Mouse (Mus musculus): Measurements from ENCODE around the gene Fbxl16. TPM values are rescaled to one million over a fixed set of nuclear protein-coding genes. Genes with fewer than 3 reads are reported as not detected.
A peak's percentile ranks its signal among the peaks of the same experiment; 100 is the strongest.

The Fbxl16 gene
- polyA plus RNA-seq, 1 experiment: 1.4 TPM

GRCm38 (mm10) chr17:25839455-25840235 is 30.8 kb downstream of the Fbxl16 start:
- no peak for DNase-seq (ENCODE audit: low read depth in 1 of 2, low spot score in 2 of 2)
- Histone ChIP-seq H3K27ac (ENCODE audit: insufficient read depth, low read length) (no peak overlapping the region), H3K36me3 (ENCODE audit: control insufficient read depth, insufficient read depth, low read length) (peaks cover 30% of the 10 kb centered on the region)

GRCm38 (mm10) chr17:25840519-25840918 is 31.6 kb downstream of the Fbxl16 start:
- TF ChIP-seq POLR2A (IDR thresholded peaks at IDR 0.05; ENCODE audit: low read depth, low read length) (no peak), CTCF (IDR thresholded peaks at IDR 0.05; ENCODE audit: extremely low read depth, insufficient read depth, insufficient read length, insufficient replicate concordance) (no peak)
- Histone ChIP-seq H3K27me3 (ENCODE audit: control insufficient read depth, insufficient read depth, low read length) (no peaks in the 10 kb centered on the region), H3K4me1 (ENCODE audit: control insufficient read depth, insufficient read depth, insufficient read length) (peaks cover 19% of the 10 kb centered on the region), H3K4me3 (ENCODE audit: extremely low read depth, insufficient read depth, insufficient read length) (no peak overlapping the region), H3K36me3 (ENCODE audit: control insufficient read depth, insufficient read depth, low read length) (peaks cover 30% of the 10 kb centered on the region), H3K27ac (ENCODE audit: insufficient read depth, low read length) (no peak overlapping the region)
- WGBS: 95% methylated on average over 6 of the region's 6 CpGs
- DNase-seq (ENCODE audit: low read depth in 1 of 2, low spot score in 2 of 2): no peak

More at GRCm38 (mm10) chr17:25839455-25840235, 30.8 kb downstream of the Fbxl16 start:
- peaks cover 13% of the 10 kb centered on the region for H3K4me1 ChIP-seq (ENCODE audit: control insufficient read depth, insufficient read depth, insufficient read length)
- H3K27me3 ChIP-seq (ENCODE audit: control insufficient read depth, insufficient read depth, low read length): no peaks in the 10 kb centered on the region
- H3K4me3 ChIP-seq (ENCODE audit: extremely low read depth, insufficient read depth, insufficient read length): no peak overlapping the region
- 93% methylated on average over 14 of the region's 14 CpGs for WGBS
- TF ChIP-seq CTCF (IDR thresholded peaks at IDR 0.05; ENCODE audit: extremely low read depth, insufficient read depth, insufficient read length, insufficient replicate concordance): no peak
- no peak for TF ChIP-seq POLR2A (IDR thresholded peaks at IDR 0.05; ENCODE audit: low read depth, low read length)

GRCm38 (mm10) chr17:25841117-25841880 is 32.4 kb downstream of the Fbxl16 start, which contains the start of gene Gm20683:
Gene Gm20683 (minus strand): TSS chr17:25841763.
- Histone ChIP-seq H3K4me3 (ENCODE audit: extremely low read depth, insufficient read depth, insufficient read length) (no peak within 1 kb of the TSS), H3K27ac (ENCODE audit: insufficient read depth, low read length) (no peak within 1 kb of the TSS), H3K36me3 (ENCODE audit: control insufficient read depth, insufficient read depth, low read length) (peaks cover 30% of the 10 kb centered on the region), H3K27me3 (ENCODE audit: control insufficient read depth, insufficient read depth, low read length) (no peaks in the 10 kb centered on the region), H3K4me1 (ENCODE audit: control insufficient read depth, insufficient read depth, insufficient read length) (peaks cover 19% of the 10 kb centered on the region)
- TF ChIP-seq CTCF (IDR thresholded peaks at IDR 0.05; ENCODE audit: extremely low read depth, insufficient read depth, insufficient read length, insufficient replicate concordance): no peak
- TF ChIP-seq POLR2A (IDR thresholded peaks at IDR 0.05; ENCODE audit: low read depth, low read length): no peak
- no peak for DNase-seq (ENCODE audit: low read depth in 1 of 2, low spot score in 2 of 2)
- 97% methylated on average over 22 of the region's 22 CpGs for WGBS

GRCm38 (mm10) chr17:25842509-25842908 is 33.6 kb downstream of the Fbxl16 start:
- DNase-seq (ENCODE audit: low read depth in 1 of 2, low spot score in 2 of 2): no peak
- H3K27me3 ChIP-seq (ENCODE audit: control insufficient read depth, insufficient read depth, low read length): no peaks in the 10 kb centered on the region
- H3K4me3 ChIP-seq (ENCODE audit: extremely low read depth, insufficient read depth, insufficient read length): no peak overlapping the region
- H3K4me1 ChIP-seq (ENCODE audit: control insufficient read depth, insufficient read depth, insufficient read length): peaks cover 15% of the 10 kb centered on the region
- H3K27ac ChIP-seq (ENCODE audit: insufficient read depth, low read length): no peak overlapping the region
- TF ChIP-seq CTCF (IDR thresholded peaks at IDR 0.05; ENCODE audit: extremely low read depth, insufficient read depth, insufficient read length, insufficient replicate concordance): no peak
- TF ChIP-seq POLR2A (IDR thresholded peaks at IDR 0.05; ENCODE audit: low read depth, low read length): no peak
- H3K36me3 ChIP-seq (ENCODE audit: control insufficient read depth, insufficient read depth, low read length): peaks cover 30% of the 10 kb centered on the region
- WGBS: 90% methylated on average over 3 of the region's 3 CpGs

- peaks cover 15% of the 10 kb centered on the region for H3K4me1 ChIP-seq (ENCODE audit: control insufficient read depth, insufficient read depth, insufficient read length)
- DNase-seq (ENCODE audit: low read depth in 1 of 2, low spot score in 2 of 2): no peak
- 91% methylated on average over 4 of the region's 4 CpGs for WGBS
- no peaks in the 10 kb centered on the region for H3K27me3 ChIP-seq (ENCODE audit: control insufficient read depth, insufficient read depth, low read length)
- H3K36me3 ChIP-seq (ENCODE audit: control insufficient read depth, insufficient read depth, low read length): peaks cover 30% of the 10 kb centered on the region
- no peak overlapping the region for H3K4me3 ChIP-seq (ENCODE audit: extremely low read depth, insufficient read depth, insufficient read length)
- H3K27ac ChIP-seq (ENCODE audit: insufficient read depth, low read length): no peak overlapping the region
- TF ChIP-seq CTCF (IDR thresholded peaks at IDR 0.05; ENCODE audit: extremely low read depth, insufficient read depth, insufficient read length, insufficient replicate concordance): no peak
- no peak for TF ChIP-seq POLR2A (IDR thresholded peaks at IDR 0.05; ENCODE audit: low read depth, low read length)
Measured at GRCm38 (mm10) chr17:25843122-25843521, 34.2 kb downstream of the Fbxl16 start.

GRCm38 (mm10) chr17:25843636-25844395 is 34.9 kb downstream of the Fbxl16 start:
- no peaks in the 10 kb centered on the region for H3K27me3 ChIP-seq (ENCODE audit: control insufficient read depth, insufficient read depth, low read length)
- no peak for DNase-seq (ENCODE audit: low read depth in 1 of 2, low spot score in 2 of 2)

More at GRCm38 (mm10) chr17:25843636-25844395, 34.9 kb downstream of the Fbxl16 start:
- Histone ChIP-seq H3K27ac (ENCODE audit: insufficient read depth, low read length) (peak overlapping the region; percentile 86), H3K36me3 (ENCODE audit: control insufficient read depth, insufficient read depth, low read length) (peaks cover 30% of the 10 kb centered on the region), H3K4me3 (ENCODE audit: extremely low read depth, insufficient read depth, insufficient read length) (peak overlapping the region; percentile 84), H3K4me1 (ENCODE audit: control insufficient read depth, insufficient read depth, insufficient read length) (peaks cover 15% of the 10 kb centered on the region)
- WGBS: 1% methylated on average over 38 of the region's 38 CpGs
- TF ChIP-seq CTCF (IDR thresholded peaks at IDR 0.05; ENCODE audit: extremely low read depth, insufficient read depth, insufficient read length, insufficient replicate concordance): no peak
- TF ChIP-seq POLR2A (IDR thresholded peaks at IDR 0.05; ENCODE audit: low read depth, low read length): no peak
